Mouse (Mus musculus): ENCODE measurements around the gene Nek6.

Nek6 gene

DNA sequence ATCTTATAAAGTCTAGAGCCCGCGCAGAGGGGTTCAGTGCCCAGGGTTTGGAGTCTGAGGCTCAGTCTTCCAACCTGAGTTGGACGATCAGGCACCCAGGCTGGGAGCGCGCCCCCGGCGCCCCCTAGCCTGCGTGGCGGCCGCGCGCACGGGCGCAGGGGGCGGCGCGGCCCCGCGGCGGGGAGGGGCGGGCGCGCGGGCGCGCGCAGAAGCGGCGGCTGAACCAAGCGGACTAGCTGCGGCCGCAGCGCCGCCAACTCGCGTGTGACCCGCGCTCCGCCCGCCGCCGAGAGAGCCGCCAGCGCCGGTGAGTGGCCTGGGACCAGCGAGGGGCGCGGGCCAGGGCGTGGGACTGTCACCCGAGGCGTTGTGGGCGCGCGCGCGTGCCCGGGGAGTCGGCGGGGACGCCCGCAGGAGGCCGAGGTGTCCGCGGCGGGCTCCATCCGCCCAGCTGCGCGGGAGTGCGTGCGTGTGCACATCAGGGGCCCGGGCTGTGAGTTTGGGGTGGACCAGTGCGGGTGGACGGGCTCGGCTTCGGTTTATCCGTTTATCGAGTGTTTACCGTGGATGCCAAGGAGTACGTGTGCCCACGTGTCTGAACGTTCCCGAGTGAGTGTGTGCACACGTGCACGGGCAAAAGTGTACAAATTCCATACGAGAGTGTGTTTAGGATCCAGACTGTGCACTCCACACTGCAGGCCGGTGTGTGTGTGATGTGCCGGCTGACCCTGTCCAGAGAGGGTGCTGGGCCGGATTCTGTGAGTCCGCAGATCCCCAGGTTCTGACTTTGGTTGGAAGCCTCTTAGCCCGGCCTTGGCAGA, at the start of gene Nek6:
TSS of gene Nek6 (plus strand) at position 157 of the 821 bp plus-strand sequence.
- DNase-seq: peak; percentile 83

DNA sequence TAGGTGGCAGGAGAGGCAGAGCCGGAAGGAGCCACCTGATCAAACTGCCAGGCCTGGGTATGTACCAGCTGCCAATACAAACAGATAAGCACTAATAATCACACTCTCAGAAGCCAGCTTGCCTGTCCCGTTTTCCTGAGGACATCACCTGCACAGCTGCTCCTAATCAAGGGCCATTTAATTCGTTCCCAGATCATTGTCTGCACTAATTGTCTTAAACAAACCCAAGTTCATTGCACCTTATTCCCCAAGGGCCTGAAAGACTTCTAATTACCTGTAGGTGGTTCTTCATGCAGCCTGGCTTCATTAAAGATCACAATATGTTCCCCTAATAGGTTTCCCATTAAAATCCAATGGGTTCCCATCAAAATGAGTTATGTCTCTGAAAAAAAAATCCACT, 49.1 kb upstream of the Nek6 start:
- DNase-seq: no peak

- DNase-seq: no peak
Measured at GRCm38 (mm10) chr2:38468845-38469244, 42.6 kb upstream of the Nek6 start.

- no peak for DNase-seq
Measured at GRCm38 (mm10) chr2:38471745-38472144, 39.7 kb upstream of the Nek6 start.

GRCm38 (mm10) chr2:38472829-38473228, 38.6 kb upstream of the Nek6 start:
- DNase-seq: no peak

DNA sequence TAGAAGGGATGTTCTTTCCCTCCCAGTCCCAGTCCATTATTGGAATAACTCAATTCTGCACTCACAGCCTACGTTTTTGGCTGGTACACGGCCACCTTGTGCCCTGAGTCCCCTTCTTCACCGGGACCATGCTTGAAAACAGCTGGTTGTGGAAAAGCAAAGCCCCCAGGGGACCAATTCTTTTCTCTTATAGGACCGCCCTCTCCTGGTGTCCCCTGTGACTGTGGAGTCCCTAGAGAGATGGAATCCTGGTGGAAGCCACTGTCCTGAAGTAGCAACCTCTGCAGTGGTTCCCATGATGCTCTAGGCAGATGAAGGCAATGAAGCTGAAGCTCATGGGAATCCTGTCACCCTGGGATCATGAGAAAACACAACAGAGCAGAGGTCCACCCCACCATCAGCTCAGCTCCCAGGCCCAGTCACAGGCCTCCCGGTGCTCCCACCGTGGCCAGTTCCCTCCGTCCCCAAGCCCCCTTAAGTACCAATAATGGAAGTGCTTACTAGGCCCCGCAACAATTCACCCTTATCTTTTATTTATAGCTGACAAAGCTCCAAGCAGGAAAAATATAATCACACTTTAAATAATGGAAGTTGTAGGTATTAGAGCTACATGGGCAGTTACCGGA, 34.5 kb upstream of the Nek6 start:
- DNase-seq: no peak

- DNase-seq: no peak
Measured at GRCm38 (mm10) chr2:38477497-38477873, 34.0 kb upstream of the Nek6 start.

GRCm38 (mm10) chr2:38478683-38479082, 32.8 kb upstream of the Nek6 start:
- DNase-seq: no peak

DNA sequence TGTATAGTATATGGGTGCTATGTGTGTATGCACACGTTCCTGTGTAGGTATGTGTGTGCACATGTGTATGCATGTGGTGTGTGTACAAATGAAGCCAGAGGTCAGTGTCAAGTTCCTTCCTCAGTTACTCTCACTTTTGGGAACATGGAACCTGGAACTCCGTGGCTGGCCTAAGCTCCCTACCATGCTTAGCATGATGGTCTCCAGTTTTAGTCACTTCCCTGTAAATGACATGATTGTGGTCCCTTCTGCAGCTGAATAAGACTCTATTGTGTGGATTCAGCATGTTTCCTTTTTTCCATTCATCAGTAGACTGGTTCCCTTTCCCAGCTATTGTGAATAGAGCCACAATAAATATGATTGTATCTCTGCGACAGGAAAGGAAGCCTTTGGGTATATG, 31.9 kb upstream of the Nek6 start:
- no peak for DNase-seq

DNA sequence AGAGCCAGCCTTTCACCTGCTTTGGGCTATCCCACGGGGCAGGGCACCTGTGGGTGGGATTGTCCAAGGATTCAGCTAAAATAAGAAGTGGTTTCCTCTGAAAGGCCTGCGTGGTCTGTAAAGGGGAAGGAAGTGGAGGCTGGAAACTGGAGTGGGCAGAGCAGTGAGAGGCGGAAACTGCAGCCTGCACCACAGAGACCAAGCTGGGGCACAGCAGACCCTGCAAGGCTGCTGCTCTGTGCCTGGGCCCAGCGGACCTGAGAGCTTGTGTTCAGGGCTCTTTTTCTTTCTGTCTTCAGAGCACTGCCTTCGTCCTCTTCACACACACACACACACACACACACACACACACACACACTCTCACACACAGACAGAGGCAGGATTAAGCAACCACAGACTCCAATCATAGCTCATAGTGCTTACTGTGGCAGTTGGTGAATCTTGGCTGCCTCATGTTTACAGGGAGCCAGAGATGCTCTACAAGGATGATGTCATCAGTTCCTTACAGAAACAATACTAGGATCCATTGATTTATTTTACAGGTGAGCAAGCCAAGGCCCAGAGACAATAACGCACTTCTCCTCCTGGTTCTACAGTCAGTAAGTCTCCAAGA, 30.2 kb upstream of the Nek6 start:
- no peak for DNase-seq

DNA sequence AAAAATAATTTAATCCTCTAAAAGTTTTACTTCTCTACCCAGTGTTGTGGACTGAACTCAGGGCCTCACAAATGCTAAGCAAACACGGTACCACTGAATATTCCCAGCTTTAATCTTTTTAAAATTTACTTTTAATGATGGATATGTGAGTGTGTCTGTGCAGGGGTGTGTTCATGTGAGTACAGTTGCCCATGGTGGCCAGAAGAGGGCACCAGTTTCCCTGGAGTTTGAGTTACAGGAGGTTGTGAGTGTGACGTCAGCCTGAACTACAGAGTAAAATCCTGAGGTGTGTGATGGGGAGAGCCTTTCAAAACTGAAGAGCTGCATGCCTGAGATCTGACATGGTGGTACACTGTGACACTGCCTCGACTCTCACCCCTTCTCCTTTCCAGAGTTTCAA, 29.3 kb upstream of the Nek6 start:
- no peak for DNase-seq

DNA sequence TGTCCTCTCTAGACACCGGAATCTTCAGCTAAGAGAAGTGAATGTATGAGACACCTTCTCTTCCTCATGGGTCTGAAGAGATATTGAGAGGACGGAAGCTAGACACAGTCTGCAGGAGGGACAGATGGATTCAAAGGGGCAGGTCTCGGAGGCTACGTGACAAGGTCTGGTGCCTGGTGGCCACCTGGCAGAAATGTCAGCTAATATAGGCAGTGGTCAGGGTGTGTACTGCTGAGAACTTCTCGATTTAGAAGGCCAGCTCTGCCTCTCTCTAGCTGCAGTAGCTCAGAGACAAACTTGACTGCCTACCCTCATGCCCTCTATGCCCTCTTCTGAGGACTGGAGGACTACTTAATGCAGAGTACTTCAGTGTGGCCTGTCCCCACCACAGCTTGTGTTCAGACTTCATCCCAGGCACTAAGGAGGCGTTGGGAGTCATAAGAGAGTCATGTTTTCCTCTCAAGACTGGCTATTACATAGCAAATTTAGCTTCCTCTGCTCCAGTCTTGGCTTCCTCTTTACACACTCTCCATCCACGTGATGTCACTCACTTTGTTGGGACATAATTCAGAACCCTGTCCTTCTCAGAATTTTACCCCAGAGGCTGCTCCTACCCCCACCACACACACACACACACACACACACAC, 28.3 kb upstream of the Nek6 start:
- no peak for DNase-seq

GRCm38 (mm10) chr2:38484556-38484955, 26.9 kb upstream of the Nek6 start:
- no peak for DNase-seq

- DNase-seq: no peak
Measured at GRCm38 (mm10) chr2:38485409-38485808, 26.0 kb upstream of the Nek6 start.

DNA sequence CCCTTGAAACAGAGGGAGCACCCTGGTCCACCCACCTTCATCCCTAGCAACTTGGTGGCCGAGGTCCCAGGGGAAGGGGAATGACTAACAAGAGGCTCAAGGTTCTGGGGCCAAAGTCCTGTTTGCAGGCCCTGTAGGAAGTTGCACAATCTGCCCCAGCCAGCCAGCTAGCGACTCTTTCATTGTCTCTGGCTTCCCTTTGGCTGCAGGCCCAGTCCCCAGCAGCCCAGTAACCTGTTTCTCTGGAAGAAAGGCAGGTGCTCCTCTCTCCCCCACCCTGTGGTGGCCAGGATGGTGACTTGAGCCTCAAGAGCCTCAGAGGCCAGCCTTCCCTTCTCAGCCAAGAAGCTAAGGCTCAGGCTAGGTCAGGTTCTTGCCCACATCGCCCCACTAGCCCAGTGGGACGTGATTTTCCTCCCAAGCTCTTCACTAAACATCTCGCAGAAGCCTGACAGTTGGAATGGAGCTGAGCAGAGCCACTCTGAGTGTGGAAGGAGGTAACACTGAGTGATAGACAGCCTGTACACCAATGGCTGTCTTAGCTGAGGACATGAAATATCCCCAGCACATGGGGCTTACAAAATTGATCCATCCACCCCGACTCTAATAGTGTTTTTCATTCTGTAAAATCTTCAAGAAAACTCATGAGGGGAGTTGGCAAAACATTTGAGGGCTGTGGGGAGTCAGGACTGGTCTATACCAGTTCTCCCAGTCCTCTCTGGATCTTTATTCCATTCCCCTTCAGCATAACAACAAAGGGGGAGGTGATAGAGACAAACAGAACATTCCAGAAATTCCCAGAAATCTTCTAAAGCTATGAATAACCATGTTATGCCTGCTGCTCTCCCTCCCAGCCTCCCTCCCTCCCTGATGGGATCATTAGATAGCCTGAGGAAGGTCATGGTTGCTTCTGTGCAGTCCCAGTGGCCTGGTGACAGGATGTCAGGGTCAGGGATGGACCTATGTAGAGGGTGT, 25.2 kb upstream of the Nek6 start:
- peak; percentile 16 for DNase-seq

- DNase-seq: no peak
Measured at GRCm38 (mm10) chr2:38497594-38497993, 13.8 kb upstream of the Nek6 start.

- no peak for DNase-seq
Measured at GRCm38 (mm10) chr2:38501606-38502005, 9.8 kb upstream of the Nek6 start.

DNA sequence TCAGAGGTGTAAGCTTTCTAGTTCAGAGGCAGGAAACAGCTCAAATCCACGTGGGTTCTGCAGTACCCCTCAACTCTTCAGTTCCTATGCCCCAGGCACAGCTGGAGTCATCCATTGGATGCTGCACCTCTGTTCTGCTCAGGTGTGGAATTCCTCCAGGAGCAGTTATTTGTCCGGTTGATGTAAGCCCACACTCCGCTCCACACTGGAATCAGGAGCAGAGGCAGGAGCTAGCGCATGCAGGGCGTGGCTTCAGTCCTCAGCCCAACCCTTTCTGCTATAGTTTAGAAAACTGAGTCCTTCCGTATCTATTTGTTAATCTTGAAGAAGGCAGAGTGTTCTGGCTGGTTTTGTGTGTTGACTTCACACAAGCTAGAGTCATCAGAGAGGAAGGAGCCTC, 9.3 kb upstream of the Nek6 start:
- no peak for DNase-seq

- no peak for DNase-seq
Measured at GRCm38 (mm10) chr2:38502747-38503146, 8.7 kb upstream of the Nek6 start.

DNA sequence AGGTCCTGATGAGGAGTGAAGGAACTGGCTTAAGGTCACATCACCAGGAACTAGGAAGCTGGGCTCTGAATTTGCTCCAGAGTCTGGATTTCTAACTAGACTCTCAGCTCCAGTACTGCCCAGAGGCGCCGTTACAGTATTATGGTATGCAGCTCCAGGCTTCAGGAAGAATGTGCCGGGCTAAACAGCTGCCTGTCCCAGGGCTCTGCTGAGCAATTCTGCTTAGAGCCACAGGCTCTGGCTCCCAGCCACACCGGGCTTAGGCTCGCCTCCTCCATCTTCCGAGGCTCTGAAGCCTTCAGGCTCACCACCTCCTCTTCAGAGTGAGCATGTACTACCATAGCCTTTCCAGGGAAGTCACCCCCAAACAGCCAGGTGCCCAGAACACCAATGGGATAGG, 7.1 kb upstream of the Nek6 start:
- no peak for DNase-seq

- DNase-seq: no peak
Measured at GRCm38 (mm10) chr2:38507181-38507580, 4.3 kb upstream of the Nek6 start.

- no peak for DNase-seq
Measured at GRCm38 (mm10) chr2:38509004-38509719, 2.3 kb upstream of the Nek6 start.

Data from retina, postnatal 1 day (tissue).